Mouse (Mus musculus) urinary bladder, adult 2 months (tissue): ENCODE results near the gene Cerkl. TPM values are rescaled to one million over a fixed set of nuclear protein-coding genes. Genes with fewer than 3 reads are reported as not detected.

ENCODE experiments used
- DNase-seq: peaks from one replicate; pipeline ENCODE4 v3.0.0; 2022; ENCODE audit warnings: low spot score
- polyA plus RNA-seq: library from polyadenylated mRNA; depleted of rRNA; stranded (reverse); fragments of >200 nt; gene quantifications from 2 replicates; pipeline ENCODE4 v1.2.3, GENCODE M21; 2012

The Cerkl gene
- polyA plus RNA-seq, 1 experiment, result 0.40 TPM

DNA sequence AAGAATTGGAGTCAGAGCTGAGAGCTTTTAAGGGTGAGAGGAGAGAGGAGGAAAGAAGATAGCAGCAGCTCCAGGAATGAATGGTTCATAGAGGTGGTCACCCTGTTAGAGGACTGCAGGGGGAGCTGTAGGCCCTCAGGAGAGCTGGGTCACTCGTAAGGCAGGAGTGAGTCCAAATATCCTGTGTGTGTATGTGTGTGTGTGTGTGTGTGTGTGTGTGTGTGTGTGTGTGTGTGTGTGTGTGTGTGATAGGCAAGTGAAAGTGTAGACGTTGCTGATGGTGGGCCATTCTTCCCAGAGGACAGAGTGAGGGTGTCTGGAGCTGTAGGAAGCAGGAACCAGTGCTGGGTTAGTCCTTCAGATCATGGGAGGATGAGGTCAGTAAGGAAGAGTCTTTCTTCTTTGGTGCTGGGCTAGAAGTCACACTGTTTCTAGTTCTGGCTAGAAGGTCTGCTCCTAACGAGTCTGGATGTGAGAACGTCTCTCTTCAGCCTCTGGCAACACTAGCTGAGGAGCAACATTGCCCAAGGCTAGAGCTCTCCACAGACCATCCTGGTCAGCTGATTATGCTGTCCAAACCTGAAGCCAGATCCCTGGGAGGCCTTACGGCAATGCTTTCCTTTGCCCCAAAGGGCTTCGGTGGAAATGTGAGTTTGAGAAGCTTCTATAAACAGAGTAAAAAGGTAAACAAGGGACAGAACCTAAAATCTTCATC is 83.9 kb downstream of the Cerkl start:
- no peak for DNase-seq

DNA sequence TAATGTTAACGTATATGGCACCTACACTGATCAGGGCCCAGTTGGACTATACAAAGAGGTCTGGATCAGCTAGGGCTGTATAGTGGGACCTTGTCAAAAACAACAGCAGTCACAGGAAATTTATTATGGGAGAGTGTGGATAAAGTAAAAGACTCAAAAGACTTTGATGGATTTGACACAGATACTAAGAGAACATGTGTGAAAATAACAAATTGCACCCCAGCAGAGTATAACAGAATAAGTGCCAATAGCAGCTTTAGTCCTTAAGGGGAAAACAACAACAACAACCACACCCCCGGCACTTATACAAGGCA is 84.5 kb downstream of the Cerkl start:
- no peak for DNase-seq

DNA sequence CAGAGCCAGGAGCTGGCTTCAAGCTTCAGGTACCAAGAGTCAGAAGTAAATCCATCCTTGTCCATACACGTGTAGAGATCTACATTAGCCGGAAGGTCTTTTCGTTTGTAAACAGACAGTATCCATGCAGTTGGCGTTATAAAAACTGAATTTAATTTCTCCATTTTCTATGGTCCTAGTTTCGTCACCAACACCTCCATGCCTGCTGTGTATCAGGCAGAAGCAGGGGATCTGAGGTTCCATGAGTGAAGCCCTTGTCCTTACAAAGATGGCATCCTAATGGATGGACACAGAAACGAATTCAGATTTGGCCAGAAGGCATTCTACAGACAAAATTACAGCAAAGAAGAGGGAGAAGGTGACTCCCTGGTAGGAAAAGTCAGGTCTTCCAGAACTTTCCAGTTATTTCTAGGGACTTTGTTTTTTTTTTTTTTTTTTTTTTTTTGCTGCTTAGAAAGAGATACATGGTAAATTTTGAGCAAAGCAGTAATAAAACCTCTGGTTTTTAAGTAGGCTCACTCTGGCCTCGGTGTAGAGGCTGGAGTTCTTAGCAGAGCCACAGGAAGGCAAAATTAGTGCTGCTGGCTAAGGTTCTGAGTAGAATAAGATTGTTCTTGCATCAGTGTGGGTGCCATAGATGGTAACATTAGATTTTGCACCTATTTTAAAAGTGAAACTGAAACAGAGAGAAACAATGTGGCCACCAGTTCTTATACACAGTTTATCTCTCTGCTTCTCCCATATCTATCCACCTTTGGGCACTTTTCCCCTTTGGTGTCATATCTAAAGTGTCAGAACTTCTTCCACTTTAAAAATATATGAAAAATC is 85.0 kb downstream of the Cerkl start:
- no peak for DNase-seq

DNA sequence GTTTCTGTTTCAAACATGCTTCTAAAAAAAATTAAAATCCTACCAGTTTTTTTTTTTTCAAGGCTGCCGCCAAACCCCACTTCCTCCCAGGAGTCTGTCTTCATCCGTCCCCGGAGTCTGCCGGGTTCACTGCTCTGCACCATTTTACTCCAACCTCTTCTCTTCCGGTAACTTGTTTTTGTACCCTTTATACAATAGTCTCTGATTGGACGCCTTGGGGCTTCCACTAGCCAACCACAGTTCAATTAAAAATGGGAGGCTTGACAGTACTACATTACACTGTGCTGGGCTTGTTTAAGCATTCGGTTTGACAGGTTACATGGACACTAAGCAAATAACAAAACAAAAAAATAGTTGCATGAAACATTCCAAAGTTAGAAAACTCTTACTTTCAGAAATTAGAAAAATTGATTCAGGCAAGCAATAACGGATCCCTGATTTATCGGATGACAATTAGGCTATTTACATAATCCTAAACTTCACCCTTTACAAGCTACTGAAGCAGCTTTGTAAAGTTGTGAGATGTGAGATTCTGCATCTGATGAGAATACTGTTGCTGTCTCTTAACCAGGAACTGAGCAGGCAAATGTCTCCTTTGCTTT is 85.8 kb downstream of the Cerkl start:
- no peak for DNase-seq

DNA sequence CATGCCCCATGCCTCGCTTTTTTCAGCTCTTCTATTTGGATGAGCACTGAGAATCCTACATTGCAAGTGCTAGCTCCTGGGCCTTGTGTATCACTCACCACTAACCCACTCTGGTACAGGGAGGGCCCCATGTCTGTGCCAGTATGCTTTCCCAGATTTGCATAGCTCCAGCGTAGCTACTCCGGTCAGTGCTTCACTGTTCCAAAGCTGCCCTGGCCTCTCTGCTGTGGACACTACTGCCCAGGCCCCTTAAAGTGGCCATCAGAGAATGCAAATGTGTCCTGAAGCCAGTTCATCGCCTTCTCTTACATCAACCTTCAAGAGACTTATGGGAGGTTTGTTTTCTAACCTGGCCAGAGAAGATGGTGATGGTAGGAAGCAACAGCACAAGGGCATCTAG is 86.7 kb downstream of the Cerkl start:
- DNase-seq, result no peak

GRCm38 (mm10) chr2:79369061-79369524 is 87.5 kb downstream of the Cerkl start:
- no peak for DNase-seq

GRCm38 (mm10) chr2:79368661-79369060 is 87.9 kb downstream of the Cerkl start:
- no peak for DNase-seq

- DNase-seq, result no peak
Measured at GRCm38 (mm10) chr2:79367451-79368450, 88.8 kb downstream of the Cerkl start.

GRCm38 (mm10) chr2:79363920-79364319 is 92.7 kb downstream of the Cerkl start:
- no peak for DNase-seq

DNA sequence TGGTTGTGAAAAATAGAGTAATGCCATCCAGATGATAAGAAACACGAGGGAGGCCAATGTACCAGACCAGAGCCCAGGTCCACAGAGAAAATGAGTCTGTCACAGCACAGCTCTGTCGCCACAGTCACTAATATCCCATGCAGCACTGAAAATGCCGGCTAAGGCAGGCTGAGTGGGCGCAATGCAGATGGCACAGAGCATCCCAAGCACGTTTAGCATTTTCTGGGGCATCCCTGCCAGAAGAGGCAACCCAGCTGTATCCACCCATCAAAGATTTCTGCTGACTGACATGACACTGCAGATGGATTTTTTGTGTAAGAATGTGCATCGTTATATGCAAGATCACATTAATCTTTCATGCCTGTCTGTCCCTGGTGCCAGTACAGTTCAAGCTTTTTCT is 94.6 kb downstream of the Cerkl start:
- DNase-seq, result no peak

GRCm38 (mm10) chr2:79357835-79358234 is 98.8 kb downstream of the Cerkl start:
- DNase-seq, result no peak

- DNase-seq, result no peak
Measured at GRCm38 (mm10) chr2:79354773-79355172, 101.8 kb downstream of the Cerkl start.

DNA sequence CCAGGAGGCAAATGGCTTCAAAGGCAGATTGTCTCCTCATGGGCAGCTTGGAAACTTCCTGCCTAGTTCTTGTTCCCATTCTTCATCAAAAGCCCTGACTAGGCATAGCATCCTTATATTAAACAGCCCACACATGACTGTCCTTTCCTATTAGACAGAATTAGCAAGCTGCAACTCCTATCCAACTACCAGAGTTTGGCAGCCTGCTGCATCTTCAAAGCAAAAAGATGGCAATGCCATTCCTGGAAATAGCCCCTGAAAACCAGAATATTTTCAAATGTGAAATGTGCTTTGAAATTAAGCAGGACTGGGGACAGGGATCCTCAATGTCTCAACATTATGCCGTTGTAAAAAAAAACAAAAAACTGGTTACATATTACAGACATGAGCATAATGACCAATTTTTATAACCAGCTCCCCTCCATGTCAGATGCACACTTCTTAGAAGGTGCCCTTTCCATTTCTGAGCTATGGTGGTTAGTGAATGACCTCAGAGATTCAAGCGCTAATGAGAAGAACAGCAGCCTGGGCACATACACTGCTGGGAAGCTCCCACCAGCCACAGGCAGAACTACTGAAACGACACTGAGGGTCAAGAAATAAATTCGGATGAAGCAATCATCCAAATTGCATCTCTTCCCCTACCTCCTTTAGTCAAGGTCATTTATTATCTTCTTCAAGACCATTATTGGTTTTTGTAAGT is 104.3 kb downstream of the Cerkl start:
- DNase-seq, result no peak

- no peak for DNase-seq
Measured at GRCm38 (mm10) chr2:79351179-79352099, 105.1 kb downstream of the Cerkl start.

DNA sequence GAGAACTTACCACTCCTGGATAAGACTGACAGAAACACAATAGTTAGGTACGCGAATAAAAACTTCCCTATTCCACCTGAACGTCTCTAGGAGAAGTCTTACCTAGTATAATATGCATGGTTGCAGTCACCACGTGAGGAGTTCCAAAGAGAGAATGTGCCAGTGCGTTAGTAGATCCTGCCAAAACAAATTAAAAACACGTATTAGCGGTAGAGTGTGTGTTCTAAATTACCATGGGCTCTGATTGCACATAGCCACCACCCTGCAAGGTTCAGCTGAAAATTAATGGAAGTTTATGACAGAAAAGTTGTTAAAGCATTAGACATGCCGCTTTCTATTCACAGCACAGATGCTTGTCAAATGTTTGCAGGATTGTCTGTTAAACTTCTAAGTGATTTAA is 113.5 kb downstream of the Cerkl start:
- DNase-seq, result no peak

DNA sequence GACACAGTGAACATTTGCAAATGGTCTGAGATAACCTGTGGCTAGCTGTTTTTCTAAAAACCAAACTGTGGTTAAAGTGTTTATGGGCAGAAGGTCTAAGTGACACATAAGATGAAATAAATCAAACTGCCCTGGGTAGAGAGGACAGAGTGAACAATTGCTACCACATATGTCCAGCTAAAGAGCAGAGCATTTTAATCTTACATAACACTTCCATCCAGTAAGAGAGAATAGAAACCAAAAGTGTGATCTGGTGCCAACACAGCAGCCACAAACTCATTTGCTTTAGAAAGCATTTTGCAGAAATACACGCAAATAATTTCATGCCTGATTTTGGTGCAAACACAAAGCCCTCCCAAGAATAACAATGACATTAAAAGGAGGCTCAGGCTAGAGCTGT is 117.6 kb downstream of the Cerkl start:
- DNase-seq, result no peak

DNA sequence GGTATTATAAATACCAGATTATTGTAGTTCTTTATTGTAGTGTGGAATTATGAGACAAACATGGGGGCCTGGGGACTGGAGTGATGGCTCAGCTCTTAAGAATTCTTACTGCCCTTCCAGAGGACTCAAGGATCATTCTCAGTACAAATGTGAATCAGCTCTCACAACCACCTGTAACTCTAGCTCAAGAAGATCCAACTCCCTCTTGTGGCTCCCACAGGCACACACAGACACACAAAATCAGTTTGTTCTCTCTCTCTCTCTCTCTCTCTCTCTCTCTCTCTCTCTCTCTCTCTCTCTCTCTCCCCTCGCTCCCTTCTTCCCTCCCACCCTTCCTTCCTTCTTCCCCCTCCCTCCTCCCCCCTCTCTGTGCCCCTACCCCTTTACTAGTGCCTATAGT is 120.4 kb downstream of the Cerkl start:
- DNase-seq, result no peak

GRCm38 (mm10) chr2:79334661-79335060 is 121.9 kb downstream of the Cerkl start:
- no peak for DNase-seq

- no peak for DNase-seq
Measured at GRCm38 (mm10) chr2:79328079-79328478, 128.5 kb downstream of the Cerkl start.
